Comparison of ENCODE assay signal across 8 mouse cellular contexts in genomic region chr15:31603113-31603512, GRCm38 (mm10). TPM values are rescaled to one million over a fixed set of nuclear protein-coding genes. Genes with fewer than 3 reads are reported as not detected.
A peak's percentile ranks its signal among the peaks of the same experiment; 100 is the strongest.
DNase-seq lines count a peak whose midpoint lies in the region; ATAC-seq lines count a peak whose summit lies in the region.

No protein-coding gene starts in this region.

- H3K36me3 ChIP-seq in neural tube, embryonic 12.5 days: peaks cover under 1% of the 10 kb centered on the region; the same call in 1 of the 2 replicates
- 0 out of 2 replicates have a peak, but pooled peaks cover 3% of the 10 kb centered on the region for H3K36me3 ChIP-seq in embryonic facial prominence, embryonic 15.5 days
- H3K36me3 ChIP-seq in limb, embryonic 11.5 days (ENCODE audit: control insufficient read depth, insufficient read depth, low read length): no peaks in the 10 kb centered on the region
- H3K36me3 ChIP-seq in stomach, embryonic 15.5 days: no peaks in the 10 kb centered on the region

- no peak overlapping the region for H3K27ac ChIP-seq in neural tube, embryonic 12.5 days
- no peak overlapping the region for H3K27ac ChIP-seq in embryonic facial prominence, embryonic 15.5 days (replicated peaks)
- no peak overlapping the region for H3K27ac ChIP-seq in limb, embryonic 11.5 days (replicated peaks; ENCODE audit: low read depth, low read length)
- no peak overlapping the region for H3K27ac ChIP-seq in stomach, embryonic 15.5 days

- peak overlapping the region; percentile 98 for H3K4me2 ChIP-seq in neural tube, embryonic 12.5 days (replicated peaks)
- H3K4me2 ChIP-seq in embryonic facial prominence, embryonic 15.5 days (replicated peaks): peak overlapping the region; percentile 60
- peak overlapping the region; percentile 43 for H3K4me2 ChIP-seq in limb, embryonic 11.5 days (ENCODE audit: low read depth, severe bottlenecking)
- peak overlapping the region; percentile 62 for H3K4me2 ChIP-seq in stomach, embryonic 15.5 days

- no peak for DNase-seq in neural tube, embryonic 10.5 days (ENCODE audit: extremely low spot score, low spot score)
- DNase-seq in limb, embryonic 11.5 days (ENCODE audit: low spot score): no peak
- DNase-seq in thymus, adult 18-20 months: no peak
- DNase-seq in adrenal gland, postnatal 25 days: no peak
- no peak for DNase-seq in gastrocnemius, adult 18-20 months (ENCODE audit: low spot score)

- H3K4me1 ChIP-seq in neural tube, embryonic 12.5 days: peaks cover 21% of the 10 kb centered on the region
- peaks cover 24% of the 10 kb centered on the region for H3K4me1 ChIP-seq in embryonic facial prominence, embryonic 15.5 days
- H3K4me1 ChIP-seq in limb, embryonic 11.5 days (ENCODE audit: control insufficient read depth, insufficient read depth, low read length): peaks cover 8% of the 10 kb centered on the region
- peaks cover 18% of the 10 kb centered on the region for H3K4me1 ChIP-seq in stomach, embryonic 15.5 days

- H3K9ac ChIP-seq in neural tube, embryonic 12.5 days: no peak overlapping the region
- H3K9ac ChIP-seq in embryonic facial prominence, embryonic 15.5 days: no peak overlapping the region
- H3K9ac ChIP-seq in limb, embryonic 11.5 days (ENCODE audit: low read length): no peak overlapping the region
- H3K9ac ChIP-seq in stomach, embryonic 15.5 days: no peak overlapping the region

- no peaks in the 10 kb centered on the region for H3K9me3 ChIP-seq in neural tube, embryonic 12.5 days
- no peaks in the 10 kb centered on the region for H3K9me3 ChIP-seq in embryonic facial prominence, embryonic 15.5 days (replicated peaks)
- H3K9me3 ChIP-seq in limb, embryonic 11.5 days (ENCODE audit: control insufficient read depth, low read length): no peaks in the 10 kb centered on the region
- H3K9me3 ChIP-seq in stomach, embryonic 15.5 days: no peaks in the 10 kb centered on the region

- ATAC-seq in neural tube, embryonic 12.5 days (ENCODE audit: low FRiP score, low read depth): no peak
- no peak for ATAC-seq in embryonic facial prominence, embryonic 15.5 days (ENCODE audit: insufficient number of reproducible peaks, low FRiP score, low TSS enrichment, low read depth)
- no peak for ATAC-seq in limb, embryonic 11.5 days (ENCODE audit: insufficient number of reproducible peaks, low FRiP score, low TSS enrichment, low read depth)
- ATAC-seq in stomach, embryonic 15.5 days (ENCODE audit: insufficient read depth, low FRiP score, low read depth): no peak

- no peaks in the 10 kb centered on the region for H3K27me3 ChIP-seq in neural tube, embryonic 12.5 days (replicated peaks)
- no peaks in the 10 kb centered on the region for H3K27me3 ChIP-seq in embryonic facial prominence, embryonic 15.5 days
- no peaks in the 10 kb centered on the region for H3K27me3 ChIP-seq in limb, embryonic 11.5 days (ENCODE audit: control insufficient read depth, insufficient read depth, low read length)
- no peaks in the 10 kb centered on the region for H3K27me3 ChIP-seq in stomach, embryonic 15.5 days (replicated peaks)

- 91% methylated on average over 13 of the region's 13 CpGs for WGBS in neural tube, embryonic 12.5 days
- 84% methylated on average over 13 of the region's 13 CpGs for WGBS in embryonic facial prominence, embryonic 15.5 days
- WGBS in limb, embryonic 11.5 days: 93% methylated on average over 13 of the region's 13 CpGs
- WGBS in stomach, embryonic 15.5 days: 89% methylated on average over 13 of the region's 13 CpGs

- peak overlapping the region; percentile 93; the same call in 1 of the 2 replicates for H3K4me3 ChIP-seq in neural tube, embryonic 12.5 days
- peak overlapping the region; percentile 71; the same call in 1 of the 2 replicates for H3K4me3 ChIP-seq in embryonic facial prominence, embryonic 15.5 days (replicated peaks)
- peak overlapping the region; percentile 96 for H3K4me3 ChIP-seq in limb, embryonic 11.5 days (ENCODE audit: low read depth, low read length)
- peak overlapping the region; percentile 82; the same call in 1 of the 2 replicates for H3K4me3 ChIP-seq in stomach, embryonic 15.5 days (replicated peaks)

RNA-seq across cellular contexts. Expression of gene Fam173b, which starts 1.5 kb away (rescaled TPM):
- 10.9 and 12.3 TPM in 2 replicates for polyA plus RNA-seq in neural tube, embryonic 12.5 days (2016; fragmentation: Nextera tagmentation; extraction: Ambion mirVana)
- polyA plus RNA-seq in embryonic facial prominence, embryonic 15.5 days (2015; fragmentation: Nextera tagmentation; extraction: Ambion mirVana): 15.7 and 16.9 TPM in 2 replicates
- polyA plus RNA-seq in limb, embryonic 11.5 days (2014; fragmentation: Nextera tagmentation; extraction: Ambion mirVana): 14.5 and 16.6 TPM in 2 replicates
- polyA plus RNA-seq in stomach, embryonic 15.5 days (2015; fragmentation: Nextera tagmentation; extraction: Ambion mirVana): 11.9 and 15.1 TPM in 2 replicates
- 24.7 and 29.0 TPM in 2 replicates for total RNA-seq in adrenal gland, postnatal 25 days (2021)
- total RNA-seq in gastrocnemius, adult 18-20 months (2021): 10 to 100 TPM; 11.5 to 11.6 TPM

RNA-seq across cellular contexts. Expression of gene Cct5, which starts 1.5 kb away (rescaled TPM):
- polyA plus RNA-seq in neural tube, embryonic 12.5 days (2016; fragmentation: Nextera tagmentation; extraction: Ambion mirVana): 578 and 583 TPM in 2 replicates
- polyA plus RNA-seq in embryonic facial prominence, embryonic 15.5 days (2015; fragmentation: Nextera tagmentation; extraction: Ambion mirVana): 452 and 454 TPM in 2 replicates
- 725 and 743 TPM in 2 replicates for polyA plus RNA-seq in limb, embryonic 11.5 days (2014; fragmentation: Nextera tagmentation; extraction: Ambion mirVana)
- polyA plus RNA-seq in stomach, embryonic 15.5 days (2015; fragmentation: Nextera tagmentation; extraction: Ambion mirVana): 457 and 489 TPM in 2 replicates
- 301 and 333 TPM in 2 replicates for total RNA-seq in adrenal gland, postnatal 25 days (2021)
- 100 to 1,000 TPM; 112 to 113 TPM for total RNA-seq in gastrocnemius, adult 18-20 months (2021)

RNA-seq across cellular contexts. Expression of gene Cmbl, which starts 37.9 kb away (rescaled TPM):
- polyA plus RNA-seq in neural tube, embryonic 12.5 days (2016; fragmentation: Nextera tagmentation; extraction: Ambion mirVana): 2.1 and 3.0 TPM in 2 replicates
- polyA plus RNA-seq in embryonic facial prominence, embryonic 15.5 days (2015; fragmentation: Nextera tagmentation; extraction: Ambion mirVana): 4.3 and 5.6 TPM in 2 replicates
- polyA plus RNA-seq in limb, embryonic 11.5 days (2014; fragmentation: Nextera tagmentation; extraction: Ambion mirVana): 0.54 and 1.1 TPM in 2 replicates
- 16.2 and 17.3 TPM in 2 replicates for polyA plus RNA-seq in stomach, embryonic 15.5 days (2015; fragmentation: Nextera tagmentation; extraction: Ambion mirVana)
- total RNA-seq in adrenal gland, postnatal 25 days (2021): 180 and 181 TPM in 2 replicates
- 10 to 100 TPM; 42.9 to 67.0 TPM for total RNA-seq in gastrocnemius, adult 18-20 months (2021)

Comparison
In these comparisons a context has a peak if more than half of its experiments do, and no peak if none do; other contexts are left out.
1. H3K4me2 ChIP-seq: peak in every context shown above with its lines; median percentile 98 in neural tube, embryonic 12.5 days; 62 in stomach, embryonic 15.5 days; 60 in embryonic facial prominence, embryonic 15.5 days; 43 in limb, embryonic 11.5 days.